Mouse (Mus musculus): ENCODE measurements around the gene Muc4. TPM values are rescaled to one million over a fixed set of nuclear protein-coding genes. Genes with fewer than 3 reads are reported as not detected.
A peak's percentile ranks its signal among the peaks of the same experiment; 100 is the strongest.

The Muc4 gene
- polyA plus RNA-seq, 1 experiment from 2014 or later = 0.17 TPM

DNA sequence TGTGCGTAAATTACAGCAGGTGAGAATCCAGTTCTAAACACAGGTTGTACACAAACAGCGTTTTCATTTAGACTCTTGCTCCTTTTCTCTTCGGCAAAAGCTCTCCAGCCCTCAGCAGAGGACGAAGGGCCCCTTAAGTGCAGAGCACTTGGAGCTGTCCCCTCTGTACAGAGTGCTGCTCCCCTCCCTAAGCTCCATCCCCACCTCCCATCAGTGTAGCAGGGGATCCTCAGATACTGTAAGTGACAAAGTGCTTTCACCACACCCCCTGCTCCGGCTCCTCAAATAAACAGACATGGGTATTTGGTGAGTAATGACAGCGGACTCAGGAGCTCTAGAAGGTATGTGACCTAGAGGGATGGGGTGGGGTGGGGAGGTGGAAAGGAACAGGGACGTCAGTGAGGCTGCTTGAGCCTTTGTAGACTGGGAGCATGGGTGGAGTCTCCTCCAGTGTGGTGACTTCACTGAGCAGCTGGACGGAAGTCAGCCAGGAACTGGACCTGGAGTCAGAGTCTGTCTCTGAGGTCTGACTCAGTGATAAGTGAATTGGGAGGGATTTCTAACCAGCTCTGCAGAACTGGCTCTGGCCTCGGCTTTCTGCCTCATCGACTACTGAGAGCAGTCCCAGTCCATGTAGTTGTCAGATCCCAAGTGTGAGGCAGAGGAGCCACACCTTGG is 86.2 kb downstream of the Muc4 start:
- Histone ChIP-seq H3K4me3 (no peak overlapping the region), H3K36me3 (peaks cover 40% of the 10 kb centered on the region), H3K9ac (no peak overlapping the region), H3K27ac (ENCODE audit: poor library complexity, severe bottlenecking) (peak overlapping the region; percentile 80), H3K9me3 (replicated peaks) (no peaks in the 10 kb centered on the region), H3K27me3 (replicated peaks) (no peaks in the 10 kb centered on the region), H3K4me1 (replicated peaks) (peaks cover 47% of the 10 kb centered on the region), H3K4me2 (peak overlapping the region; percentile 40)
- peak; percentile 81 for ATAC-seq (ENCODE audit: insufficient number of reproducible peaks, low FRiP score)
- WGBS = 25% methylated on average over 10 of the region's 10 CpGs

DNA sequence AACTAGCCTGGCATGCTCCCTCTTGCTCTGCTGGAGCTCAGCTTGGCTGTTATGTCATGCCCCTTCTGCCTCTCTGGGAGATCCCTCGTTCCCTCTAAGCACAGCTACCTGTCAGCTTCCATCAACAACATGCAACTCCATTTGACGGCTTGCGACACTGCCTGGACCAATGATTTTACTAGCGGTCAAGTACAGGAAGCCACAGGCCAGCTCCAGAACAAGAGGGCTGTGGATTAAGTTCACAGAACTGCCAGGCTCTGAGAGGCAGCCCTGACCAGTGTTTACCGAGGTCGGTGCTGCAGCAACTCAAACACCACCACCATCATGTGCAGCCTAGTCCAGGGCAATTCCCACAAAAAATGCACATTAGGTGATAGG is 86.8 kb downstream of the Muc4 start:
- Histone ChIP-seq H3K4me1 (replicated peaks) (peaks cover 47% of the 10 kb centered on the region), H3K9ac (no peak overlapping the region), H3K4me2 (peak overlapping the region; percentile 40), H3K4me3 (no peak overlapping the region), H3K36me3 (peaks cover 45% of the 10 kb centered on the region), H3K9me3 (replicated peaks) (no peaks in the 10 kb centered on the region), H3K27ac (ENCODE audit: poor library complexity, severe bottlenecking) (peak overlapping the region; percentile 80), H3K27me3 (replicated peaks) (no peaks in the 10 kb centered on the region)
- ATAC-seq (ENCODE audit: insufficient number of reproducible peaks, low FRiP score) = no peak
- WGBS = 30% methylated on average over 6 of the region's 6 CpGs

DNA sequence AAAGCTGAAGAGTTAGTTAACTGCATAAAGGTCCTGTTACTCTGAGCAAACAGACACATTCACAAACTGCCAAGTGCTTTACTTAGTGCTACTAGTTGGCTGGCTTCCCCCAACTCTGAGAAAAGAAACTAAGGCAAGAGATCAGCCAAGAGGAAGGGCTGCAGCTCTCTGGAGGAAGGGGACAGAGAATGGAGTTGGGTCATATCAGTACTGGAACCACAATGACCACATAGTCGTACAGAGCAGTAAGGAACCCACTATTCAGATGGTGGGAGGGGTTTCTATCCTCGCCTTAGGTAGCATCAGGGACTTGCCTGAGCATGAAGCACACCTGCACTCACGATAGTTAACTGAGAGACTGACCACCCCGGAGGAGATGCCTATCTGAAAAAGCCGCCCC is 87.2 kb downstream of the Muc4 start:
- Histone ChIP-seq H3K9ac (no peak overlapping the region), H3K4me3 (no peak overlapping the region), H3K4me1 (replicated peaks) (peaks cover 47% of the 10 kb centered on the region), H3K9me3 (replicated peaks) (no peaks in the 10 kb centered on the region), H3K4me2 (no peak overlapping the region), H3K36me3 (peaks cover 50% of the 10 kb centered on the region), H3K27ac (ENCODE audit: poor library complexity, severe bottlenecking) (peak overlapping the region; percentile 80), H3K27me3 (replicated peaks) (no peaks in the 10 kb centered on the region)
- no peak for ATAC-seq (ENCODE audit: insufficient number of reproducible peaks, low FRiP score)
- WGBS = 74% methylated on average over 5 of the region's 5 CpGs

- Histone ChIP-seq H3K9me3 (replicated peaks) (no peaks in the 10 kb centered on the region), H3K4me2 (no peak overlapping the region), H3K27me3 (replicated peaks) (no peaks in the 10 kb centered on the region), H3K36me3 (peaks cover 56% of the 10 kb centered on the region), H3K4me3 (no peak overlapping the region), H3K4me1 (replicated peaks) (peaks cover 47% of the 10 kb centered on the region), H3K9ac (no peak overlapping the region), H3K27ac (ENCODE audit: poor library complexity, severe bottlenecking) (no peak overlapping the region)
- no peak for ATAC-seq (ENCODE audit: insufficient number of reproducible peaks, low FRiP score)
- whole genome bisulfite sequencing = 89% methylated on average over 8 of the region's 8 CpGs
Measured at GRCm38 (mm10) chr16:32823487-32823886, 87.8 kb downstream of the Muc4 start.

DNA sequence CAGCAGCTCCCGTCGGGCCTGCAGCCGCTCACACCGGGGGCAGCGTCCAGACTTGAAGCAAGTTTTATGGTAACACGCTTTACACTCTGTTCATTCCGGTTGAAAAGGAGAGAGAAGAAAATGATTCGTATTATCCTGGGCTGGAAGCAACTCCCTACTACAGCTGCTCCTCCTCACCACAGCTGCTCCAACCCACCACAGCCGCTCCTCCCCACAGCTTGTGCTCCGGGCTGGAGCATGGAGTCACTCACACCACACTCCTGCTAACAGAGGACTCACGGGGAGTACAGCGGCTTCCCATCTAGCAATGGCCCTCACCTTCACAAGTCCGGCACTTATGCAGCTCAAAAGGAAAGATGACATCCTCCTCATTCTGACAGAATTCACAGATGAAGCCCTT is 88.4 kb downstream of the Muc4 start:
- WGBS = 91% methylated on average over 13 of the region's 13 CpGs
- H3K4me2 ChIP-seq = no peak overlapping the region
- no peak overlapping the region for H3K27ac ChIP-seq (ENCODE audit: poor library complexity, severe bottlenecking)
- peaks cover 47% of the 10 kb centered on the region for H3K4me1 ChIP-seq (replicated peaks)
- ATAC-seq (ENCODE audit: insufficient number of reproducible peaks, low FRiP score) = no peak
- peaks cover 61% of the 10 kb centered on the region for H3K36me3 ChIP-seq
- H3K9me3 ChIP-seq (replicated peaks) = no peaks in the 10 kb centered on the region
- H3K4me3 ChIP-seq = no peak overlapping the region
- H3K27me3 ChIP-seq (replicated peaks) = no peaks in the 10 kb centered on the region
- H3K9ac ChIP-seq = no peak overlapping the region

DNA sequence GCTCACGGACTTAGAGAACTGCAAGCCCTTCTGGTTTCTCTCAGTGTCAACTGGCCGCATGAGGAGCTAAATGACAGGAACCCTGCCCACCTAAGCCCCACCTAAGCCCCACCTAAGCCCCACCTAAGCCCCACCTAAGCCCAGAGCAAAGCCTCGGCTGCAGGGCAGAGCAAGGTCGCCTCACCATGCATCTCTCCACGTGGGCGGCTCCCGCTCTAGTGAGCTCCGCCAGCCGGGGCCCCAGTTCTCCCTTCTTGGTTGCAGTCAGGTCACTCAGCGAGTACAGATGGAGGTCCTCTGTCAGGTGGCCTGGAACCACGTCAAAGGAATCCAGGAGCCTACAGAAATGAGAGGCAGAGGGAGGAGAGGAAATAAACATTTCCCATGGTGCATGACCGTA is 89.7 kb downstream of the Muc4 start:
- Histone ChIP-seq H3K9me3 (replicated peaks) (no peaks in the 10 kb centered on the region), H3K9ac (no peak overlapping the region), H3K27ac (ENCODE audit: poor library complexity, severe bottlenecking) (no peak overlapping the region), H3K4me3 (no peak overlapping the region), H3K4me1 (replicated peaks) (peaks cover 47% of the 10 kb centered on the region), H3K27me3 (replicated peaks) (no peaks in the 10 kb centered on the region), H3K36me3 (peaks cover 75% of the 10 kb centered on the region), H3K4me2 (no peak overlapping the region)
- WGBS = 65% methylated on average over 12 of the region's 12 CpGs
- ATAC-seq (ENCODE audit: insufficient number of reproducible peaks, low FRiP score) = no peak

- Histone ChIP-seq H3K27me3 (replicated peaks) (no peaks in the 10 kb centered on the region), H3K4me3 (no peak overlapping the region), H3K27ac (ENCODE audit: poor library complexity, severe bottlenecking) (no peak overlapping the region), H3K9ac (no peak overlapping the region), H3K4me2 (no peak overlapping the region), H3K4me1 (replicated peaks) (peaks cover 37% of the 10 kb centered on the region), H3K9me3 (replicated peaks) (no peaks in the 10 kb centered on the region), H3K36me3 (peaks cover 80% of the 10 kb centered on the region)
- ATAC-seq (ENCODE audit: insufficient number of reproducible peaks, low FRiP score) = no peak
- WGBS = 90% methylated on average over 11 of the region's 11 CpGs
Measured at GRCm38 (mm10) chr16:32826521-32826920, 90.8 kb downstream of the Muc4 start.

- Histone ChIP-seq H3K4me2 (no peak overlapping the region), H3K36me3 (peaks cover 81% of the 10 kb centered on the region), H3K27me3 (replicated peaks) (no peaks in the 10 kb centered on the region), H3K4me3 (no peak overlapping the region), H3K27ac (ENCODE audit: poor library complexity, severe bottlenecking) (no peak overlapping the region), H3K9me3 (replicated peaks) (no peaks in the 10 kb centered on the region), H3K4me1 (replicated peaks) (peaks cover 15% of the 10 kb centered on the region), H3K9ac (no peak overlapping the region)
- 83% methylated on average over 11 of the region's 11 CpGs for WGBS
- ATAC-seq (ENCODE audit: insufficient number of reproducible peaks, low FRiP score) = no peak
Measured at GRCm38 (mm10) chr16:32829104-32829503, 93.4 kb downstream of the Muc4 start.

DNA sequence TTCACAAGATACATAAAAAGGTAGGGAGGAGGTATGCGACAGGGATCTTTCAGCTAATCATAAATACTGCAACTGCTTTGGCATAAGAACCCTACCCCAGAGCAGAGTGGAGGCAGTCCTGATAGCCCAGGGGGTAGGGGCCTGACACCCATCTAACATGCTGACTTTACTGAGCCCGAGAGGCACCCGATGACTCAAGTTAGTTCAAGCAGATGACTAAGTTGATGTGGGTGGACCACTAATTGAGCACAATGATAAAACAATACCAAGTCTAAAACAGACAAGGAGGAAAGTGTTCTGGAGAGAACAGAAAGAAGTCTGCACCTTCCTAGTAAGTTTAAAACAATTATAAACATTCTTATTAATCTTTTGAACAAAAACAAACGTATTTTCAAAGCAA is 95.8 kb downstream of the Muc4 start:
- H3K4me1 ChIP-seq (replicated peaks) = no peaks in the 10 kb centered on the region
- WGBS = 84% methylated on average over 4 of the region's 4 CpGs
- no peak overlapping the region for H3K27ac ChIP-seq (ENCODE audit: poor library complexity, severe bottlenecking)
- no peak overlapping the region for H3K4me2 ChIP-seq
- no peak overlapping the region for H3K9ac ChIP-seq
- ATAC-seq (ENCODE audit: insufficient number of reproducible peaks, low FRiP score) = no peak
- H3K27me3 ChIP-seq (replicated peaks) = no peaks in the 10 kb centered on the region
- H3K36me3 ChIP-seq = peaks cover 79% of the 10 kb centered on the region
- H3K4me3 ChIP-seq = no peak overlapping the region
- H3K9me3 ChIP-seq (replicated peaks) = no peaks in the 10 kb centered on the region

Other genes with a start within 250 kb of the Muc4 start
- gene Slc51a, start 248.0 kb upstream of the Muc4 start, polyA plus RNA-seq (2016; fragmentation: Nextera tagmentation; extraction: Ambion mirVana) = 2.1 and 2.9 TPM in 2 replicates
- not detected in 2 replicates for gene Zdhhc19, start 239.6 kb upstream of the Muc4 start, polyA plus RNA-seq (2016; fragmentation: Nextera tagmentation; extraction: Ambion mirVana)
- gene Tfrc, start 127.0 kb upstream of the Muc4 start, polyA plus RNA-seq (2016; fragmentation: Nextera tagmentation; extraction: Ambion mirVana) = 52.5 and 58.2 TPM in 2 replicates
- gene Tnk2, start 92.0 kb upstream of the Muc4 start, polyA plus RNA-seq (2016; fragmentation: Nextera tagmentation; extraction: Ambion mirVana) = 6.7 and 8.4 TPM in 2 replicates
- gene Muc20, start 61.5 kb downstream of the Muc4 start, polyA plus RNA-seq (2016; fragmentation: Nextera tagmentation; extraction: Ambion mirVana) = 0.09 and 0.15 TPM in 2 replicates
- not detected in 2 replicates for gene Smbd1, start 74.6 kb downstream of the Muc4 start, polyA plus RNA-seq (2016; fragmentation: Nextera tagmentation; extraction: Ambion mirVana)
- 165 and 170 TPM in 2 replicates for gene Fyttd1, start 141.6 kb downstream of the Muc4 start, polyA plus RNA-seq (2016; fragmentation: Nextera tagmentation; extraction: Ambion mirVana)
- gene Rubcn, start 141.9 kb downstream of the Muc4 start, polyA plus RNA-seq (2016; fragmentation: Nextera tagmentation; extraction: Ambion mirVana) = 30.9 and 34.0 TPM in 2 replicates
- 24.0 and 27.5 TPM in 2 replicates for gene Lrch3, start 178.2 kb downstream of the Muc4 start, polyA plus RNA-seq (2016; fragmentation: Nextera tagmentation; extraction: Ambion mirVana)